Mouse (Mus musculus) layer of hippocampus, adult 11-12 months (tissue): Measurements from ENCODE around the gene C3ar1.

ENCODE experiments used
- DNase-seq: peaks from one replicate; pipeline ENCODE4 v3.0.0; 2022; ENCODE audit warnings: low spot score

C3ar1 gene

DNA sequence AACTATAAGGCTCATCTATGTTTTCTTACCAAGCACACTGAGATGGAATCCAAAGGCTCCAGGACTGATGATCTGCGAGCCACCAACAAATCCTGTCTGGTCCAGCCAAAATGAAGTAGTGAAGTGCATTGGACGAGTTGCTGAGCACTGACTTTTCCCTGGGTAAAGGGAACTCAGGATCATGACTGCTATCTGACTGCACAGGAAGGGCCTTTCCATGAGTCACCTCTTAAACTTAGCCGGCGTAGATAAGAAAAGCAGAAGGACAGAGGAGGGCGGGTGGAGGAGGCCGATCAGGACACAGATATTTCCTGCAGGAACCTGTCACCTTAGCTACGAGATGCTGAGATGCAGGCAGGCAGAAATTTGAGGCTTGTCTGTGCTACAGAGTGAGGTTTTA, at the start of gene C3ar1:
TSS of gene C3ar1 (minus strand) at position 207 of the 400 bp plus-strand sequence.
- no peak for DNase-seq

DNA sequence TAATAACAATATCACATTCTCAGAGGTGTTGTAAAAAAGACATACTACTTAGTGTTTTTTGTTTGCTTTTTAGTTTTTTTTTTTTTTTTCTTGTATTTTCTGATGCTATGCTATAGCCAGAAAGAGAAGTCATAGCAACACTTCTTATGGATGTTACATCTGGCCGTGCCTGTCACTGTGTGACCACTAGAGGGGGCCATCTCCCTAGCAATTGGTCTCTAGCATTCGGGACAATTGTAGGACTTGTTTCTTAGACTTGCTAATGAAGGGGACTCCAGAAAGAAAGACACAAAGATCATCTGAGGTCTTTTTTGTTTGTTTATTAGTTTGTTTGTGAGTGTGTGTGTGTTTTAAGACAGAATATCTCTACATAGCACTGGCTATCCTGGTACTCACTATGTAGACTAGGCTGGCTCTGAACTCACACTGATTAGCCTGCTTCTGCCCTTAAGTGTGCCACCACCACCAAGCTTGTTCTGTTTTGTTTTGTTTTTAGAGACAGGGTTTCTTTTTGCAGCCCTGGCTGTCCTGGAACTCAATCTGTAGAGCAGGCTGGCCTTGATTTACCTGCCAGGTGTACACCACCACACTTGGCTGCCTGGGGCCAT, 36.6 kb upstream of the C3ar1 start:
- peak; percentile 56 for DNase-seq

DNA sequence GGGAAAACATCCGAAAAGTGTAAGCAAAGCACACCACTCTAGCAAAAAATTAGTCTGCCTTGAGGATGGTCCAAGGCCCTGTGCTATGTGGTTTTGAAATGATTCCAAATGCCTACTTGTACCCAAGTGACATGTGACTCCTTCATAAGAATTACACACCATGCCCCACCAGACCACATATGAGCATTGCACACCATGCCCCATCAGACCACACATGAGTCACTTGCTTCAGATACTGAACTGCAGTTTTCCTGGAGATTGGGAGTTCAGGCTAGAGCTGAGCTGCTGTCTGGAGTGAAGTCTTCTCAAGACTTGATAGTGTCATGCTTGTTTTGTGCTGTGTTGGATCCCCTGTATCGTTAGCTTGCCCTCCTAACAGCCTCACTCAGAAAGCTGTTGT, 33.6 kb upstream of the C3ar1 start:
- DNase-seq: no peak

DNA sequence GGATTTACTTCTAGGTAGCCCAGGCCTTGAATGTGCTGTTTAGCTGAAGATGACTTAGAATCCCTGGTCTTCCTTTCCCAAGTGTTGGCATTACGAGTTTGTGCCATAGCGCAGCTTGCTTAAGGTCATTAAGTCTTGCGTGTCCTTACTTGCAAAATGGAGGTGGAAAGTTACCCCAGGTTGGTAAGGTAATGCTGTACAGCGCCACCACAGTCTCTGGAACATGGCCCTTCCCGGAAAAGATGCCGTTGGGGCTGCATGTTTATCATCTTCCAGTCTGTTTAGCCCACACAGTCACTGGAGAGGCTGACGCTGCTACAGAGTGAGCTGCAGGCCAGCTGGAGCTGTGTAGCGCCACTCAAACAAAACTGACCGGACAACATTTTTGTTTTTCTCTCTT, 27.6 kb upstream of the C3ar1 start:
- DNase-seq: no peak

DNA sequence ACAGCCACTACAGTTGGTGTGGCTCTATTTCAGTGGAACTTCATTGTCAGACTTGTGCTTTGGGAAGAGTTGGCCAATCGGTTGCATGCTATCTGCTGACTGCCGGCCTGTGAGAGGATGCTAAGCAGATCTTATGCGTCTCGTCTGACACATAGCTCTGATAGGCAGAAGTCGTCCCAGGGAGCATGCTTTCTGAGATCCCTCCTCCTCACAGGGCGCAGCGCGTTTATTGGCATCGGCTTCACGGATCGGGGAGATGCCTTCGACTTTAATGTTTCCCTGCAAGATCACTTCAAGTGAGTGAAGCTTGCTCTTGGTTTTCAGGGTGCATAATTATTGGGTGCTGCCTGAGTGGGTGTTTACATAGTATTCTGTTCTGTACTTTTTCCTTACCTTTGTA, 25.3 kb upstream of the C3ar1 start:
- no peak for DNase-seq

DNA sequence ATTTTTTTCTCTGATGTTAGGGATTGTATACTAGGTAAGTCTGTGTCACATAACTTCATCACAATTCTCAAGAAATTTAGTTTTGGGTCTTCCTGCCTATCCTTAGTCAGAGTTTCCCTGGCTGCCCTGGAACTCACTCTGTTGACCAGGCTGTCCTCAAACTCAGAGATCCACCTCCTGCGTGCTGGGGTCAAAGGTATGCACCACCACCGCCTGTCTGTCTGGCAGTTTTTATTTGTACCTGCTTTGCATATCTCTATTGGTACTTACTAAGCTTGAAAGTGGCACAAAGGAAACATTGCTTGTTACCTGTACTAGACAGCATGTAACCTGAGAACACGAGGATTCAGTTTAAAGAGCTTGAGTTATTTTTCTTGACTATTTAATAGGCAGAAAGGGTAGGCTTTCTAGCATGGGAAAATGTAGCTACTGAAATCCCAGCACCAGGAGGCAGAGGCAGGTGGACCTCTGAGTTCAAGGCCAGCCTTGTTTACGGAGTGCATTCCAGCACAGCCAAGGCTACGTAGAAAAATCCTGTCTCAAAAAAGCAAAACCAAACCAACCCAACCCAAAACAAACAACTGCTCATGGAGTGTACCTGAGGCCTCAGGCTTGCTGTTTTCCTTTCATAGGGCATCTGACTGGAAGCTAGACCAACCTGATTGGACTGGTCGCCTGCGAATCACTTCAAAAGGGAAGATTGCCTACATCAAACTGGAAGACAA, 24.0 kb upstream of the C3ar1 start:
- no peak for DNase-seq

DNA sequence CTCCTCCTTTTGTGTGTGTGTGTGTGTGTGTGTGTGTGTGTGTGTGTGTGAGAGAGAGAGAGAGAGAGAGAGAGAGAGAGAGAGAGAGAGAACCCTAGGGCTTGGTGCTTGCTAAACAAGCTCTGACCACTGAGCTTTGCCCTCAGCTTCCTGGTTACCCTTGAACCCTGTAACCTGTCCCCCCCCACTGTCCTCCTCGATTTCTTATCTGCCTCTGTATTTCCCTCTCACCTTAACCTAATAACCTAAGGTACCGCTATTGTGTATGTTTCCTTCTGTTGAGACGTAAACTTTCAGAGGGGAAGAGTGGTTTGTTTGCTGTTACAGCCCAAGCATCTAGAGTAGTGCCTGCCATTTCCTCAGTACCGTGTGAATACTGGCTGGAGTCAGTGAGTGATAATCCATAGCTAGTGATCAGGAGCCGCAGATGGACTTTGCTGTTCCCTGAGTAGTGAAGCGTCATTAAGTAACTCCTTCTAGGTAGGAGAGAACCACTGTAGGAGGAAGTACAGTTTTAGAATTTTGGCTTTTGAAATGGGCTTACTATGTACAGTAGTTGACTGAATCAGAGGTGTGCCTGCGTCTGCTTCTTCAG, 23.3 kb upstream of the C3ar1 start:
- no peak for DNase-seq

DNA sequence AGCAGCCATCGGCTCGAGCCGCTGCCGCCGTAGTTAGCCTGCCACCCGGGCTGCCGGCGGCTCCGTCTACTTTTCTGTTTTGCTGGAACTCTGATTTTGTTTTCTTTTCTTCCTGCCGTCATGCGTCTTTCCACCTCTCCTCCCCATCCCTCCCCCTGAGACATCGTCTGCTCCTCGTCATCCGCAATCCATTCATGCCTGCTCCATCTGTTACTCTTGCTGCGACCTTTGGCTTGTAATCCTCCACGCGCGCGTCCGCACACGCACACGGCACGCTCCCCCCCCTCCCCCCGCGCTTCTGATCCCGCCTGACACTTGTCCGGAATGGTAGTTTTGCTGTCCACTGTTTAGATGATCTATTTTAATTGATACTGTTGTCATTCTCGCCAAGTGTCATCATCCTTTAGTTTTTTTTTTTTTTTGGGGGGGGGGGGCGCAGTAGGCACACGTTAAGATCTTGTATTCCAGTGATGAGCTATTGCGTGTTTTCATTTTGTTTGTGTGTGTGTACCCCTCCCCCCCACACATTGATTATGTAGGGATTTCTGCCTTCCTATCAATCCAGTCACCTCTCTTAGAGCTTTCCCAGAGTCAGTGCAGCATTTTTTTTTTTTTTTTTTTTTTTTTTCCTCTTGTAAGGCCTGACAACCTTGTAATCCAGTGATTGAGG, 18.9 kb upstream of the C3ar1 start:
- no peak for DNase-seq

DNA sequence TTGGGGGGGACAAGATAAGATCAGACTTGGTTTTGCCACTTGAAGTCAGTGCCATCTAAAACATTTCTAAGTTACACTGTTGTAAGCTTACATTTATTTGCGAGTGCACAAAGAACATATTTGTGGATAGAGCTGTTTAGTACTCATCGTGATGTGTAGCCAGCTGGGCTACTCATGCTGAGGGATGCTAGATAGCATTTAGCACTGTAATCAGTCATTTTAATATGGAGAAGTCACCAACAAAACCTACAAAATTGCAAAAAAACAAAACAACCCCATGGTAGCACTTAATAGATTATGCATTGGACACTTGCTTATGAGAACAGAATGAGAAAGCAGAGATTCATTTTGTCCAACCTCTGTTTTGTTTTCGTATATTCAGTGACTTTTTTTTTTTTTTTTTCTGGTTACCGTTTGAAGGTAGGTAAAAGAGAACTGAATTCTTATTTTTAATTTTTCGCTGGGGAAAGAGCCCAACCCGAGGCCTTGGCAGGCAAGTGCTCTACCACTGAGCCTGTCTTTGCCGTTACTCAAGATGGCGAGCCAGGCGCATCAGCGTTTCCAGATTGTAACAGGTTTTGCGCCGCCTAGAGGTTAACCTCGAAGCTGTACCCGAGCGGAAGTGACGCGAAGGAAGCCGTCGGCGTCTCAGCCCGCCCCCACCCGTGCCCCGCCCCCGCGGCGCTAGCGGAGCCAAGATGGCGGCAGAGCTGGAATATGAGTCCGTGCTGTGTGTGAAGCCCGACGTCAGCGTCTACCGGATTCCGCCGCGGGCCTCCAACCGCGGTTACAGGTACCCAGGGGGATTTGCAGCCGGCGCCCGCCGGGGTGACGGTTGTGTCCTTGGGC, 18.1 kb upstream of the C3ar1 start, which contains the start of gene Necap1:
TSS of gene Necap1 (plus strand) at position 604 of the 849 bp plus-strand sequence.
- DNase-seq: peak; percentile 99

DNA sequence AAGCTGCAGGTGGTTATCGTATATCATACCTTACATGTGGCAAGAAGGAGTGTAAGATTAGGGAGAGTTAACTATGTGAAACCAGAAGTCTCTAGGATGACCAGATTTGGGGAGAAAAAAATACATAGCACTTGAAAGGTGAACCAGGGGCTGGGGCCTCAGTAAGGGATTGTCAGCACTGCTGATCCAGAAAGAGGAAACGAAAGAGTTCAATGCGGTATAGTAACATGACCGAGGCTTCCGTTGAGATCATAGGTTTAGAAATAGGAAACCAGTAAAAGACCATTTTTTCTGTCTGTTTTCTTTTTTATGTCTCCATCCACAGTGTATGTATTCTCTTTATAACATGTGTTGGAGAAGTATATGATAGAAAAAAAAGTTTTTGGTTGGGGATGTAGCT, 16.8 kb upstream of the C3ar1 start:
- no peak for DNase-seq

DNA sequence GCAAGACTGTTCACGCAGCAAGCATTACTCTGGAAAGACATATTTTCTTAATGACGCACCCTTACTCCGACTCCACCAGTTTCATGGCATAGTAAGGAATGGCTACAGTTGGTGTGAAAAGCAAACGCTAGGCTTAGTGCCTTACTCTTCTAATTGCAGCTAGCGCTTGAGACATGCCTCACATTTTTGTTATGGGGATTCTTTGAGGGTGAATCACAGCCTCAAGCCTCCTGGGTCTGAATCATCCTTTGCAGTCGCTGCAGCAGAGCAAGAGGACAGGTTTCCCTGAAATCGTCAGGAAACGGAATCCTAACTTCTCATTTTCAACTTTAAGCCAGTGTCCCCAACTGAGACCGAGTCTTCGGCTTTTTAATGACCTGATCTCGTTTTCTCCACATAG, 13.9 kb upstream of the C3ar1 start:
- DNase-seq: no peak

DNA sequence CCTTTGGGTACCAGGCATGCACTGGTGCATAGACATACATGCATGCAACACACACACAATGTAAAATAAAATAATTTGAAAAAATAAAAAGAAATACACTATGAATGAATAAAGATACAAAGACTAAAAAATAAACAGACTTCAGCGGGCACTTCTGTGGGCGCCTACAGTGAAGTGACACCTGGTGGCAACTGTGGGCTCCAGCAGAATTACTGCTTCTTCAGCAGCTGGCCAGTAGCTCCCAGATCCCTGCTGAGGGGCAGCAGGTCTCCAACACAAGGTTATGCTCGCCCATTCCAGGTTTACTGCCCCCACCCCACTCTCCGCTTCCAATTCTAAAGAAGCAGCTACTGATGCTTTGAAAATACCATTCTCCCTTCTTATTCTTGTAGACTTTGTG, 12.0 kb upstream of the C3ar1 start:
- DNase-seq: no peak

DNA sequence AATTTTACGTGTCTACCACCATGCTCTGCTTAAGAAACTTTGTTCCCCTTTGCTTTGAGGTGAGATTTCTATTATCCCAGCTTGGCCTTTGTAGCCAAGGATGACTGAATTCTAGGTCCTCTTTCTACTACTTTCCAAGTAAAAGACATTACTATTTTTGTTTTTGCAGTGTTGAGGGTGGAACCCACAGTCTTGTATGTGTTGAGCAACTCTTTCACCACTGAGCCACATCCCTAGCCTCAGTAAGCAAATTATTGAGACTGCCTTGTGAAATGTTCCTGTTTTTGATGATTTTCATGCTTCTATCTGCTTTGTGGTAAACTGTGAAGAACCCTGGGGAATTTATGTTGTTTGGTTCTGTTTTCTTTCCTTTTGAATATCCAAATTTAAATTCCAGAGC, 6.9 kb upstream of the C3ar1 start:
- DNase-seq: no peak

DNA sequence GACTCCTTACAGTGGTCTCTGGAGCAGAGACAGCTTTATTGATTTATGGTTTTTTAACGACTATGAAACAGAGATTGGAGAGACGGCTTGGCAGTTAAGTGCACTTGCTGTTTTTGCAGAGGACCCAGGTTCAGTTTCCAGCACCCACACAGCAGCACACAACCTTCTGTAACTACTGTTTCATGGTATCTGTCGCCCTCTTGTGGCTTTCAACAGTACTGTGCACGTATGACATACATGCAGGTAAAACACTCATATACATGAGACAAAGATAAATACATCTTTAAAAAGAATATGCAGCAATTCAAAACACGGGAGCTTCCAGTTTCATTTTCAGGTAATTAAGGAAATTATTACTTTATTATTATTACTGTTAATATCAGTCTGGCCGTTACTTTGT, 6.5 kb upstream of the C3ar1 start:
- no peak for DNase-seq

DNA sequence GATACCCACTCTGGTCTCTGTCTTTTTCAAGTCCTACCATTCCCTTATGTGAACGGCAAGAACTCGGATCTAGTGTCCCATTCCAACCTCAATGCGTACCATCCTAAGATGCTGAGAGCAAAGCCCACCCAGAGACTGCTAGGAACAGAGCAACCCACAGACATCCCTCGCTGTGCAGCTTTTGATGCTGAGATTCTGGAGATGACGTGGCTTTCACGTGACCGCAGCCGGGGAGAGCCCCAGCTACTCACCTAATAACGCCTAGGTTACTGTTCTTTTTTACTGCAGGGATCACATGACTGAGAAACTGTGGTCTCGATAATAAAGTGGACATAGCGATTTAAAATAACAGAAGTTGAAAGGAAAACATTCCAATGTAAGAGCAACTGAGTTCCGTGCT, 1.4 kb downstream of the C3ar1 start:
- no peak for DNase-seq

DNA sequence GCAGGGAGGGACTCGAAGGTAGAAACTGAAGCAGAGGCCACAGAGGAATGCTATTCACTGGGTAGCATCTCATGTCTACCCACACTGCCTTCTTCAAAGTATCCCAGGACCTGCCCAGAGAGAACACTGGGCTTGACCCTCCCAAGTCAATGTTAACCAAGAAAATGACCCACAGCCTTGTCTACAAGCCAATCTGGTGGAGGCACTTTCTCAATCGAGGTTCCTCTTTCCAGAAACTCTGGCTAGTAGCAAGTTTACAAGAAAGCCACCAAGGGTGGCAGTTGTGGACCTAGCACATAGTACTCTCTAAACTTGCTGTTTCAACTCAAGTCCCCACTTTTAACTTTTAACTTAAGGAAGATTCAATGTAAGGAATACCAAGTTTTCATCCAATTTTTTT, 3.3 kb downstream of the C3ar1 start:
- no peak for DNase-seq

DNA sequence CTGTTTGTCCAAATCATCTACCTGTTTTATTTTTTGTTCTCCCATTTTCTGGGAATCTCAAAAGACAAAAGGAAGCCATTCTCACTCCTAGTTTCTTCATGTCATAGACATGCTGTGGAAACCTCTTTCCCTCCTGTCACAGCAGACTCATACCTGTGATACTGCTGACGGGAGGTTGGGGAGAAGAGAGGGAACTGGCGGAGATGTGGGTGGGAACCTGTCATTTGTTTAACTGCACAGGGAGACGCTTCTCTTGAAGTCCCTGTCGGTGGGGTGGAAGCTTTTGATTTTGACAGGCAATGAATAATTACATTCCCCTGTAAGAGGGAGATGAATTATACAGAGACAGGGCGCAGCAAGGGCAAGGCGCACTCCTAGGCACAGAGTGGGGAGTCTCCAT, 12.2 kb downstream of the C3ar1 start:
- no peak for DNase-seq

DNA sequence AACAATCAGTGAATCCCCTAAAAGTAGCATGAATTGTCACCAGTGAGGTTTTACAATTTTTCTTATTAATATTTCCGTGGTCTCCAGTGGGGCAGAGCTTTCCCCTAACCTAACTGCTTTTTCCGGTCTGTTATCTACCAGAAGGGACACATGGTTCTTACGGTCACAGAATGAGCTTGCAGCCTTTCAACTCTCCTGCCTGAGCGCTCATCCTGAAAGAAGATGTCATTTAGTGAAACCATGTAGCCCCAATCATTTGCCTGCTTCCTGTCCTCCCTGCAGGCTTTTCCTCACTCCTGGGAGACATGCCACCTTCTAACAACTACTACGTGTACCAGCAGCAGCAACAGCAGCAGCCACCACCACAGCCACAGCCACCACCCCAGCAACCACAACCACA, 18.4 kb downstream of the C3ar1 start:
- no peak for DNase-seq

DNA sequence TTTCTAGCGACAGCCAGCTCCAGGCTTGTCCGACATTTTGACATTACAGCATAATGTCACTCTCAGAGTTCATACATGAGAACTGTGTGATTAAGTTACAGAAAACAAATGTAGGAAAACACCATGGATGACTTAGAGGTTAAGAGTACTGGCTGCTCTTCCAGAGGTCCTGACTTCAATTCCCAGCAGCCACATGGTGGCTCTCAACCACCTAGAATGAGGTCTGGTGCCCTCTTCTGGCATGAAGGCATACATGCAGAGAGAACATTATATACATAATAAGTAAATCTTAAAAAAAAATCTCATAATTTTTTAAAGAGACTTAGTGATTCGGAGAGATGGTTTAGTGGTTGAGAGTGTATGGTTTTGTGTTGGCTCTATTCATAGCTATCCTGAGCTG, 19.0 kb downstream of the C3ar1 start:
- DNase-seq: no peak

DNA sequence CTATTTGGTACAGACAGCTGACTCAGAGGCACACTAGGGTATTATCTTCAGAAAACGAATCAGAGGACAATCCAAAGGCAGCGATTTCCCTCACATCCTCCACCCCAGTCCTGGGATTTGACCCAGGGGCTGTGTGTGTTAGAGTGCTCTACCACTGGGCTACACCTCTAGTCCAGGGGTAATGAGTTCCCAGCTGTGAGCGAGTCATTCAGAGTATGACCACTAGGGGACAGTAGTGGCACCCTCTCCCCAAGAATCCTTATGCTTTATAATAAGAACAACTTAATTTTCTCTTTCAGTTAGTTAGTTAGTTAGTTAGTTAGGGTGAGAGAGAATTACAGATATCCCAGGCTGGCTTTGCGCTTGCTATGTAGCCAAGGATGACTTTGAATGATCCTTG, 21.6 kb downstream of the C3ar1 start:
- DNase-seq: peak; percentile 46

DNA sequence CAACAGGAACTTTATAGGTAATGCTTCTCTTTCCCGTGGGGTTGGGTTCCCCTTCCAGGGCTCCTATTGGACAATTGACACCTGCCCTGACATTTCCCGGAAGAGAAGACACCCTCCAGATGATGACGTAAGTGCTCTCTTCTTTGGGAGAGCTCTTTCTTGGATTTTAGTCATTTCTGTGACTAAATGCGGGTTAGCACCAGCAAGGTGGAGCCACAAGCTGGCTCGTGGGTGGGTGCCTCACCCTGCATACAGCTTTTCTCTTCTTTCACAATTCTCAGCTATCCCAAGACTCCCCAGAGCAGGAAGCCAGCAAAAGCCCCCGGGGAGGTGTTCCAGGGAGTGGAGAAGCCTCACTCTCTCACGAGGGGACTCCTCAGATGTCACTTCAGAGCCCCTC, 23.1 kb downstream of the C3ar1 start:
- no peak for DNase-seq

DNA sequence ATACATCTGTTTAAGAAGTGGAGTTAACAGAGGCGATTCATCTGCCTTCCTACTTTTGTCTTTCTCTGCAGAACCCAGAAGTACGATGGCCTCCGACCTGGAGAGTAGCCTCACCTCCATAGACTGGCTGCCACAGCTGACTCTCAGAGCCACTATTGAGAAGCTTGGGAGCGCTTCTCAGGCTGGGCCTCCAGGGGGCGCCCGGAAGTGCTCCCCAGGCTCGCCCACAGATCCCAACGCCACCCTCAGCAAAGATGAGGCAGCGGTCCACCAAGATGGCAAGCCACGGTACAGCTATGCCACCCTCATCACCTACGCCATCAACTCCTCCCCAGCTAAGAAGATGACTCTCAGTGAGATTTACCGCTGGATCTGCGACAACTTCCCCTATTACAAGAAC, 27.9 kb downstream of the C3ar1 start:
- DNase-seq: peak; percentile 54
